Mouse (Mus musculus) lung, embryonic 15.5 days (tissue): Measurements from ENCODE around the gene Olfr983. TPM values are rescaled to one million over a fixed set of nuclear protein-coding genes. Genes with fewer than 3 reads are reported as not detected.

Experiments used
- polyA plus RNA-seq: library from polyadenylated mRNA; unstranded; fragments of >200 nt; fragmentation: Nextera tagmentation; extraction: Ambion mirVana; gene quantifications from 2 replicates; pipeline ENCODE4 v1.2.1, GENCODE M21; 2015

The Olfr983 gene
- polyA plus RNA-seq, 1 experiment from 2014 or later: not detected

Other genes with a start within 250 kb of the Olfr983 start
- not detected in 2 replicates for gene Olfr972, start 227.2 kb downstream of the Olfr983 start, polyA plus RNA-seq
- not detected in 2 replicates for gene Olfr229, start 186.3 kb downstream of the Olfr983 start, polyA plus RNA-seq
- not detected in 2 replicates for gene Olfr974, start 156.1 kb downstream of the Olfr983 start, polyA plus RNA-seq
- not detected in 2 replicates for gene Olfr975, start 141.5 kb downstream of the Olfr983 start, polyA plus RNA-seq
- gene Olfr976, start 132.5 kb downstream of the Olfr983 start, polyA plus RNA-seq: not detected in 2 replicates
- not detected in 2 replicates for gene Olfr978, start 101.5 kb downstream of the Olfr983 start, polyA plus RNA-seq
- gene Olfr979, start 90.1 kb downstream of the Olfr983 start, polyA plus RNA-seq: not detected in 2 replicates
- not detected in 2 replicates for gene Olfr980, start 84.0 kb downstream of the Olfr983 start, polyA plus RNA-seq
- gene Olfr981, start 72.1 kb downstream of the Olfr983 start, polyA plus RNA-seq: not detected in 2 replicates
- not detected in 2 replicates for gene Olfr982, start 19.8 kb downstream of the Olfr983 start, polyA plus RNA-seq
- not detected in 2 replicates for gene Olfr984, start 20.6 kb upstream of the Olfr983 start, polyA plus RNA-seq
- not detected in 2 replicates for gene Olfr985, start 36.6 kb upstream of the Olfr983 start, polyA plus RNA-seq
- not detected in 2 replicates for gene Tmem225, start 54.5 kb upstream of the Olfr983 start, polyA plus RNA-seq
- gene Olfr986, start 87.3 kb upstream of the Olfr983 start, polyA plus RNA-seq: not detected in 2 replicates
- 4.9 TPM in 2 replicates for gene Zfp202, start 98.7 kb upstream of the Olfr983 start, polyA plus RNA-seq
- 4.8 and 7.5 TPM in 2 replicates for gene Scn3b, start 175.6 kb upstream of the Olfr983 start, polyA plus RNA-seq